Mouse (Mus musculus): ENCODE results near the gene Lyz1.

DNA sequence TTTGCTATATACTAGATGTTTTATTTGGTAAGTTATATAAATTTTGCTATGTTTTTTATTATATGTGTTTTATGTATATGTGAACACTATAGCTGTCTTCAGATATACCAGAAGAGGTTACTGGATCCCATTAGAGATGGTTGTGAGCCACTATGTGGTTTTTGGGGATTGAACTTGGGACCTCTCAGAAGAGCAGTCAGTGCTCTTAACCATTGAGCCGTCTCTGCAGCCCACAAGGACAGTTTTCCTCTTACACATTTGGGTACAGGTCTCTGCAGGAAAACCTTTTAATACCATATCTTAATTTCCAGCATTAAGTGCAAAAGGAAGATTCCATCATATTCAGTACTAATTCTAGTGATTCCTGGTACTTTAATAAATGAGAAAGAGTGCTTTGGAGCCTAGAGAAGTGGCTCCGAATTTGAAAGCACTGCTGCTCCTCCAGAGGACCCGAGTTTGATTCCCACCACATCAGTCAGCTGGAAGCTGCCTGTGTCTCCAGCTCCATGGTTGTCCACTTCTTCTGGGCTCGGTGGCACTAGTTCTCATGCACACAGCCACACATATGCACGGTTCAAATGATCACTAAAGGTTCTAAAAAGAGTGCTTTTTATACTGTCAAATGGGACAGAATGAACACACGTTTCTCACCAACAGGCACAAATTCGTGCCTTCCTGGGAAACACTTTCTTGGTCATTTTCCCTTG lies 8.6 kb downstream of the Lyz1 start:
- TF ChIP-seq POLR2A (IDR thresholded peaks at IDR 0.05; ENCODE audit: insufficient read length, low read depth) (no peak), MYOD1 (IDR thresholded peaks at IDR 0.05; ENCODE audit: control insufficient read depth in 1 of 3, insufficient read length in 2 of 3, low read depth in 2 of 3) (no peak), MYOG (IDR thresholded peaks at IDR 0.05; ENCODE audit: control insufficient read depth in 1 of 3, insufficient read depth in 1 of 3, insufficient read length in 2 of 3, low read depth in 2 of 3) (no peak), E2F4 (IDR thresholded peaks at IDR 0.05; ENCODE audit: insufficient read depth) (no peak), TCF12 (IDR thresholded peaks at IDR 0.05; ENCODE audit: insufficient read depth, poor library complexity, severe bottlenecking) (no peak), USF1 (IDR thresholded peaks at IDR 0.05; ENCODE audit: low read depth) (no peak), CEBPB (IDR thresholded peaks at IDR 0.05; ENCODE audit: insufficient read depth, poor library complexity, severe bottlenecking) (no peak), MAX (IDR thresholded peaks at IDR 0.05; ENCODE audit: low read depth) (no peak), TCF3 (IDR thresholded peaks at IDR 0.05; ENCODE audit: insufficient read length, low read depth) (no peak), POLR2AphosphoS2 (IDR thresholded peaks at IDR 0.05; ENCODE audit: insufficient read length, low read depth) (no peak), SRF (IDR thresholded peaks at IDR 0.05; ENCODE audit: control insufficient read depth, insufficient read length, low read depth) (no peak), REST (IDR thresholded peaks at IDR 0.05; ENCODE audit: insufficient read depth, insufficient read length) (no peak)

All from myocyte (in vitro differentiated cells).